Mouse (Mus musculus): ENCODE results near the gene Tmem175.
A peak's percentile ranks its signal among the peaks of the same experiment; 100 is the strongest.

The Tmem175 gene

GRCm38 (mm10) chr5:108678296-108678854, 48.8 kb downstream of the Tmem175 start:
- DNase-seq (ENCODE audit: low spot score), result no peak

GRCm38 (mm10) chr5:108679909-108680308, 50.3 kb downstream of the Tmem175 start:
- DNase-seq (ENCODE audit: low spot score), result no peak

GRCm38 (mm10) chr5:108680871-108681270, 51.3 kb downstream of the Tmem175 start:
- no peak for DNase-seq (ENCODE audit: low spot score)

- DNase-seq (ENCODE audit: low spot score), result peak; percentile 30
These were observed 59.5 kb downstream of the Tmem175 start for GRCm38 (mm10) chr5:108689091-108689490.

GRCm38 (mm10) chr5:108691152-108691551, 61.6 kb downstream of the Tmem175 start:
- DNase-seq (ENCODE audit: low spot score), result no peak

GRCm38 (mm10) chr5:108692271-108692670, 62.7 kb downstream of the Tmem175 start, which contains the start of gene Fgfrl1:
Gene Fgfrl1 (plus strand): TSS chr5:108692382.
- peak; percentile 64 for DNase-seq (ENCODE audit: low spot score)

GRCm38 (mm10) chr5:108693872-108694288, 64.3 kb downstream of the Tmem175 start:
- peak; percentile 92 for DNase-seq (ENCODE audit: low spot score)

- peak; percentile 47 for DNase-seq (ENCODE audit: low spot score)
These were observed 65.0 kb downstream of the Tmem175 start for GRCm38 (mm10) chr5:108694352-108695261.

- DNase-seq (ENCODE audit: low spot score), result no peak
These were observed 66.3 kb downstream of the Tmem175 start for GRCm38 (mm10) chr5:108695861-108696260.

- no peak for DNase-seq (ENCODE audit: low spot score)
These were observed 67.0 kb downstream of the Tmem175 start for GRCm38 (mm10) chr5:108696542-108696941.

- DNase-seq (ENCODE audit: low spot score), result no peak
These were observed 67.8 kb downstream of the Tmem175 start for GRCm38 (mm10) chr5:108697341-108697753.

Data from retina, embryonic 14.5 days (tissue).